Mouse (Mus musculus) cortical plate, adult 2 months (tissue): ENCODE data around the gene Parva. TPM values are rescaled to one million over a fixed set of nuclear protein-coding genes. Genes with fewer than 3 reads are reported as not detected.
A peak's percentile ranks its signal among the peaks of the same experiment; 100 is the strongest.

Experiments
- H3K27ac ChIP-seq: fragments of 200-500 bp; 2 replicates; pipeline ENCODE4 v1.5.1; 2012; ENCODE audit warnings: low read length, control low read depth, inconsistent platforms; ENCODE audit not compliant: insufficient read depth
- H3K4me1 ChIP-seq: fragments of 200-500 bp; 2 replicates; pipeline ENCODE4 v1.6.1; 2011; ENCODE audit warnings: low read length; ENCODE audit not compliant: control insufficient read depth, insufficient read depth
- H3K4me3 ChIP-seq: fragments of 200-500 bp; 2 replicates; pipeline ENCODE4 v1.5.1; 2011; ENCODE audit warnings: mild to moderate bottlenecking, low read length, control low read depth; ENCODE audit not compliant: insufficient read depth
- CTCF ChIP-seq: fragments of 200-500 bp; IDR thresholded peaks from 2 replicates; pipeline ENCODE4 v1.5.1; 2011; ENCODE audit warnings: mild to moderate bottlenecking, control low read depth, low read length; ENCODE audit not compliant: insufficient read depth; ENCODE audit errors: extremely low read depth
- POLR2A ChIP-seq: fragments of 200-500 bp; IDR thresholded peaks from 2 replicates; pipeline ENCODE4 v1.6.1; 2011; ENCODE audit warnings: mild to moderate bottlenecking, low read length, control low read depth; ENCODE audit not compliant: insufficient read depth; ENCODE audit errors: extremely low read depth
- polyA plus RNA-seq: library from polyadenylated mRNA; depleted of rRNA; stranded (reverse); fragments of >200 nt; gene quantifications from 2 replicates; pipeline ENCODE4 v1.2.3, GENCODE M21; 2012

Parva gene
- polyA plus RNA-seq, 1 experiment = 44.7 TPM

- no peak overlapping the region for H3K4me3 ChIP-seq
- TF ChIP-seq POLR2A (no peak), CTCF (no peak)
- H3K27ac ChIP-seq = no peak overlapping the region
Observed at GRCm38 (mm10) chr7:112454380-112454779, 27.1 kb downstream of the Parva start.

DNA sequence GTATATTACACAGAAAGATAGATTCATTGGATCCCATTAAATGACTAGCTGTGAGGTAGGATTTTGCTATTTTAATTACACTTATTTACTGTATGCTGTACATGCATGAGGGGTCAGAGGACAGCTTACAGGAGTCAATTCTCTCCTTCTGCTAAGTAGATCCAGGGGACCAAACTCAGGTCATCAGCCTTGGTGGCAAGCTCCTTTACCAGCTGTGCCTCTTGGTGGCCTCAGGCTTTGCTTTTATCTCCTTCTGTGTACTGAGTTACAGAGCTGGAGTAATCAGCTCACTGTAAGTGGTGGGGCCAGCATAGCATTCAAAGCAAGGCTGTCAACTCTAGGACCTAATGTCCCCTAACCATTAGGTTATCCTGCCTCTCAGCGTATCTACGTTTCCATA lies 27.6 kb downstream of the Parva start:
- TF ChIP-seq POLR2A (no peak), CTCF (no peak)
- Histone ChIP-seq H3K27ac (no peak overlapping the region), H3K4me1 (no peaks in the 10 kb centered on the region), H3K4me3 (no peak overlapping the region)

More at GRCm38 (mm10) chr7:112454380-112454779, 27.1 kb downstream of the Parva start:
- no peaks in the 10 kb centered on the region for H3K4me1 ChIP-seq

GRCm38 (mm10) chr7:112455566-112456110 lies 28.3 kb downstream of the Parva start:
- H3K4me3 ChIP-seq = no peak overlapping the region
- TF ChIP-seq POLR2A (no peak), CTCF (no peak)
- H3K4me1 ChIP-seq = no peaks in the 10 kb centered on the region
- no peak overlapping the region for H3K27ac ChIP-seq

GRCm38 (mm10) chr7:112457373-112457772 lies 30.1 kb downstream of the Parva start:
- Histone ChIP-seq H3K4me1 (no peaks in the 10 kb centered on the region), H3K27ac (no peak overlapping the region), H3K4me3 (no peak overlapping the region)
- TF ChIP-seq CTCF = no peak
- TF ChIP-seq POLR2A = no peak

DNA sequence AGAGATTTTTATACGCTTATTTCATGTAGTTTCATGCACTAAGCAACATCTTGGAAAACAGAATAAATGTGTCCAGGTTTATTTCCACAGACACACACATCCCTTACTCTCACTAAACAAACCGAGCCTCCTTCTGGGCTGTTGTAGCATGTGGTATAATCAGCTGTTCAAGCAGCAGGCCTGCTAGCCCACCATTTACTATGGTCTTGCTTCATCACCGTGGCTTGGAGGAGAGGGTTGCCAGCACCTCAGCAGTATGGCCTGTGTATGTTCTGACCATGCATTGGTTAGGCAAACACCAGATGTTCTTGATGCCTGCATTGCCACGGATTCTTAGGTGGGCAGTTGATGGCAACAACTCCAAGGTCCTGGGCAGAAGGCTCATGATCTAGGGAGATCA lies 30.6 kb downstream of the Parva start:
- Histone ChIP-seq H3K4me3 (no peak overlapping the region), H3K4me1 (no peaks in the 10 kb centered on the region), H3K27ac (no peak overlapping the region)
- TF ChIP-seq POLR2A (no peak), CTCF (no peak)

DNA sequence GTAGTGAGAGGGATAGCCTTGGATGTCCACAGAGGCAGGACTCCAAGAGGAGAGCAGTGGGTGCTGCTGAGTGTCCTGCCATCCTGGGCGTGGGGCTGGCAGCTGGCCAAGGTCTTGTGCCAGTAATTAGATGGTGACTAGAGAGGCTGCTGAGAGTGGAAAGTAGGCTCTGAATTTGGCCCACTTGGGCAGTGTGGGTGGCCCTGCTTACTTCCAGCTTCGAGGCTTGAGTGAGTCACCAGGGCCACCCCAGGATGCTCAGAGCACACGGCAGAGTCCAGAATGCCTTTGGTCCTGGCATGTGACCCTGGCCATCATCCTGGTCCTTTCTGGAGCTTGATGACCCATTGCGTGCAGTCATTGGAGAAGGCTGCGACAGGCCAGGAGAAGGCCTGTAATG lies 31.1 kb downstream of the Parva start:
- TF ChIP-seq CTCF = no peak
- H3K4me3 ChIP-seq = no peak overlapping the region
- no peak overlapping the region for H3K27ac ChIP-seq
- no peaks in the 10 kb centered on the region for H3K4me1 ChIP-seq

GRCm38 (mm10) chr7:112463074-112463473 lies 35.8 kb downstream of the Parva start:
- no peak overlapping the region for H3K4me3 ChIP-seq
- no peaks in the 10 kb centered on the region for H3K4me1 ChIP-seq
- no peak for TF ChIP-seq CTCF
- no peak for TF ChIP-seq POLR2A
- H3K27ac ChIP-seq = no peak overlapping the region

GRCm38 (mm10) chr7:112465920-112466319 lies 38.6 kb downstream of the Parva start:
- Histone ChIP-seq H3K27ac (no peak overlapping the region), H3K4me3 (no peak overlapping the region), H3K4me1 (no peaks in the 10 kb centered on the region)
- no peak for TF ChIP-seq POLR2A
- TF ChIP-seq CTCF = peak; percentile 11; the same call in 1 of the 2 replicates

GRCm38 (mm10) chr7:112466786-112467185 lies 39.5 kb downstream of the Parva start:
- H3K27ac ChIP-seq = no peak overlapping the region
- no peak for TF ChIP-seq POLR2A
- no peak for TF ChIP-seq CTCF
- no peaks in the 10 kb centered on the region for H3K4me1 ChIP-seq
- H3K4me3 ChIP-seq = no peak overlapping the region

- no peak for TF ChIP-seq POLR2A
- TF ChIP-seq CTCF = no peak
- Histone ChIP-seq H3K27ac (no peak overlapping the region), H3K4me3 (no peak overlapping the region)
Observed at GRCm38 (mm10) chr7:112467687-112468111, 40.4 kb downstream of the Parva start.

More at GRCm38 (mm10) chr7:112467687-112468111, 40.4 kb downstream of the Parva start:
- H3K4me1 ChIP-seq = no peaks in the 10 kb centered on the region
